Mouse (Mus musculus) activated CD4-positive, CD25-positive, alpha-beta regulatory T cell, adult 4 months (primary cell): ENCODE data around the gene Trap1. TPM values are rescaled to one million over a fixed set of nuclear protein-coding genes. Genes with fewer than 3 reads are reported as not detected.
A peak's percentile ranks its signal among the peaks of the same experiment; 100 is the strongest.
"Not testable (repeated sequence)": the region's sequence is repeated elsewhere in the genome, so short reads cannot be mapped to it uniquely, and the experiment has no call there.

Source experiments
- ATAC-seq: one replicate; pipeline ENCODE4 v1.8.0; 2017
- polyA plus RNA-seq, 2 experiments: library from polyadenylated mRNA; unstranded; fragments of 100-300 nt; shearing (Covaris generic); gene quantifications; one replicate each; pipeline ENCODE4 v1.2.1; 2017

Trap1 gene
- polyA plus RNA-seq, 2 experiments from 2014 or later, result 59.4 to 74.5 TPM

DNA sequence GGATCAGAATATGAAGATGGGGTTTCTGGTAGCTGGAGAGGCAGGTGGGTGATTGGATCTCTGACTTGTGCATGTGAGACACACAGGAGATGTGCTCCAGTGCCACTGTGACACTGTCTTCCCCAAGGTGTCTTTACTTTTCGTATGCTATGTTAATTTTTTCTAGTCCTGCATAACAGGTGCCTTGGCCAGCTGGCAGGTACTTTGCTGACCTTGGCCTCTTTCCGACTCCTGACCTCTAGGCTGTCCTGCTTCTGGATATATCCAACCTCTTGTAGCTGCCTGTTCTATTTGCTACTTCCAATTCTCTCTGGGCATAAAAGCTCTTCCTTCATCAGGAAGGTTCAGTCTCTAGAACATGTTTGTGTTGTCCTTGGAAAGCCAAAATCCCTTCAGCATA is 42.1 kb downstream of the Trap1 start:
- ATAC-seq, result no peak

- no peak for ATAC-seq
Observed at GRCm38 (mm10) chr16:4034476-4034875, 43.2 kb downstream of the Trap1 start.

- ATAC-seq, result no peak
Observed at GRCm38 (mm10) chr16:4033971-4034370, 43.7 kb downstream of the Trap1 start.

DNA sequence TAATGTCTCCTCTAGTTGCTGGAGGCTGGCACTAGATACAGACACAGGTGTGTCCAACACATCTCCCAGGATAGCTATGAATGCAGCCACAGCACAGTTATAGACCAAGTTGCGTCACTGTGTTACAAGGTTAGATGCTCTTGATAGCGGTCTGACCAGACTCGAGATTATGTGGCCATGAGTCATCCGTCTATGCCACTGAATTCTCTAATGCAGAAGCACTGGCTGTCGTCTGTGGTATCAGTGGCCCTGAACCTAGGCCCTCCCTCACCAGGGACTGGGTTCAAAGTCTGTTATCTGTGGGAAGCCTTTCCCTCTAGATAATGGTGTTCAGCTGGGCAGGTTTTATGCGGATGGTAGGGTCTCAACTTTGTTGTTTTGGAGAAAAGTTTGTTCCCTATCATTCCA is 45.3 kb downstream of the Trap1 start:
- ATAC-seq, result no peak

DNA sequence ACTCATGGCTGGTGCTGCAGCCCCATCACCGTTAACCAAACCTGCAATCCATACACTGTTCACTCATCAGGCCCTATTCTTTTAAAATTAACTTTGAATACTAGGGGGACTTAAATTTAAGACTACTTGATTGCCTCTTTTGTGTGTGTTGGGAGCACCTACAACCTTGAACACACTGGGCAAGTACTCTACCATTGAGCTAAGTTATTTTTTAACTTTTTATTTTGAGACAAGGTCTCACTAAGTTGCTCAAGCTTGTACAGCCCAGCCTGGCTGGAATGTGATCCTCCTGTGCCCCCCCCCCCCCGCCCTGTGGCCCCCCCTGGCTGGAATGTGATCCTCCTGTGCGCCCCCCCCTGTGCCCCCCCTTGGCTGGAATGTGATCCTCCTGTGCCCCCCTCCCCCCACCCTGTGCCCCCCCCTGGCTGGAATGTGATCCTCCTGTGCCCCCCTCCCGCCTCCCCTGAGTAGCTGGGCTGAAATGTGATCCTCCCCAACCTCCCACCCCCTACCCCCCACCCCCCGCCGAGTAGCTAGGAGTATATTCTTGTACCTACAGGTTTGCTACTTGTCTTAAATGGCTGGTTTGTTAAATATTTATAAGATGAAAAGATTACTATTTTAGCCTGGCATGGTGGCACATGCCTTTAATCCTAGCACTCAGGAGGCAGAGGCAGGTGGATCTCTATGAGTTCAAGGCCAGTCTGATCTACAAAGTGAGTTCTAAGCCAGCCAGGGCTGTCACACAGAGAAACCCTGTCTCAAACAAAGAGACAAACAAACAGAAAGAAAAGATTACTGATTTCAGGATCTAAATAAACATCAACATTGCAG is 46.0 kb downstream of the Trap1 start:
- ATAC-seq, result no peak

- no peak for ATAC-seq
Observed at GRCm38 (mm10) chr16:4030501-4030900, 47.1 kb downstream of the Trap1 start.

GRCm38 (mm10) chr16:4029371-4029841 is 48.2 kb downstream of the Trap1 start:
- no peak for ATAC-seq

DNA sequence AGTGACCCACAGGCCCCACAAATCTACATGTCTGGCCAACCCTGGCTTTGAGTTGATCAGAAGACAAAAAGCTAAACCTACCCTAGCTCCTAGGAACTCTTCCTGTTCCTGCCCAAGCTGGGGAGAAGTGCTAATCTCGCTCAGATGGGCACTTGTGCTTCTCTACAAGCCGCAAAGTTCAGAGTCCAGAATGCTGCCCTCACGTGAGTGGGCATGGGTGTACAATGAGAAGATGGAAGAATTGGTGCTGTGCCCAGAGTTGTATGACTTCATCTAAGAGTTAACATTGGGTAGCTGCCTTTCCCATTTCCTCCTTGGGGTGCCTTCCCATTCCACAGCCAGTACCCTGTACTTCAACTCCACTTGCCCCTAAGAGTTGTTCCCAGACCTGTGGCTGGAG is 50.4 kb downstream of the Trap1 start:
- no peak for ATAC-seq

DNA sequence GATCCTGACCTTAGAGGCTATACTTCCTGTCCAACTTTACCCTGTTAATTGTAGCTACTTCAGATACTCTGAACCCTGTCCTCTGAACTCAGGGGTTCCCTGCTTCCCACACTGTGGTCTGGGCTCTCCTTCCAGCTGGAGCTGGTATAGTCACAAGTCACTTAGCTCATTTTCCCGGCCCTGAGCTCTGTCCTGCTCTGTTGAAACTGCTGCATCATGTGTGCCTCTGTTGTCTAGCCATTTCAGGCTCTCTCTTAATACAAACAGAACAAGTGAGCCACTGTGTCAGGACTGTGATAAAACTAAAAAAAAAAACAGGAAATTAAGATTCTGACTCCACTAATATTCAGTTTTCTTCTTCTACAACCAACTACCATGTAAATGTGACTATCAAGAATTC is 51.0 kb downstream of the Trap1 start:
- no peak for ATAC-seq

GRCm38 (mm10) chr16:4022719-4023118 is 54.9 kb downstream of the Trap1 start:
- ATAC-seq, result no peak

DNA sequence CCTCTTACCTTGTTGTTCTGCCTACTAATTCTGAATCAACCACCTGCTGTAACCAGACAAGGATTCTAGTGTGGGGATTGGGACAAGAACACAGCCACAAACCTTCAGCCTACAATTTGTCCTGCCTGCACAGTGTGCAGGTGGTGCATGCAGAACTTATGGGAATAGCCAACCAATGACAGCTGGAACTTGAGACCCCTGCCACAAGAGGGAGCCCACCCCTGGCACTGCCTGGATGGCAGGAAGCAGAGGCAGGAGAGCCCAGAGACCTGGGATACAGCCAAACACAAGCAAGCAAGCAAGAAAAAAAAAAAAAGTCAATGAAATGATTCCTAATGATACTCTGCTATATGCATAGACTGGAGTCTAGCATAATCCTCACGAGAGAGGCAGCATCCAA is 56.4 kb downstream of the Trap1 start:
- ATAC-seq, result no peak

- not testable (repeated sequence) for ATAC-seq
Observed at GRCm38 (mm10) chr16:4017466-4017865, 60.2 kb downstream of the Trap1 start.

DNA sequence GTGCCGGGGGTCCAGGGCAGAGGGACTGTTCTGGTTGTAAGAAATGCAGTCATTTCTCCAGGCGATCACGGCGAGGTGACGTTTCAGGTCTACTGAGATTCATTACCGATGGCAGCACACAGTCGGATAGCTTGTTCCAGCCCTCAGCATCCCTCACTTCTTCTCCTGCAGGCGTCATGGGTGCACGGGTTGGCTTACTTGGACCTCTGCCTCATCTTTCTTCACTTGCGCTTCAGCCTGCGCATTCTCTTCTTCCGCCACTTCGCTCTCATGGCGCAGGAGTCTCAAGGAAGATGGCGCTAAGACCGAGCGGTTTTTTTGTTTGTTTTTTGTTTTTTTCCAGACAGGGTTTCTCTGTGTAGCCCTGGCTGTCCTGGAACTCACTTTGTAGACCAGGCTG is 60.8 kb downstream of the Trap1 start:
- not testable (repeated sequence) for ATAC-seq

DNA sequence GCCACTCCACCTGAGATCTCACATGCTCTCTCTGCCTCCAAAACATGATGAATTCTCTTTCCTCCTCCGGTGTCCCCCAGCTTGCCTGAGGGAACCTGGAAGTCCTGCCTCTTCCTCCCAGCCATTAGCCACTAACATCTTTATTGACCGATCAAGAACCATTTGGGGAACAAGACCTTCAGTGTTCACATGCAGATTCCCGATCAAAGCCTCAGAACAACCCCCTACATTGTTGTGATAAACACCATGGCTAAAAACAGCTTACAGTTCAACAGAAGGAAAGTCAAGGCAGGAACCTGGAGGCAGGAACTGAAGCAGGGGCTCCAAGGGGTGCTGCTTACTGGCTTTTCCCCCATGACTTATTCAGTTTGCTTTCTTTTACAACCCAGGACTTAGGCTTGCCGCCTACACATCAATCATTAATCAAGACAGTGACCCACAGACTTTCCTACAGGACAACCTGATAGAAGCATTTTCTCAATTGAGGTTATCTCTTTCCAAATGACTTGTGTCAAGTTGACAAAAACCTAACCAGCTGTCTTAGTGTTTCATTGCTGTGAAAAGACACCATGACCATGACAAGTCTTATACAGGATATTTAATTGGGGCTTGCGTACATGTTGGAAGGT is 63.5 kb downstream of the Trap1 start:
- no peak for ATAC-seq

- ATAC-seq, result no peak
Observed at GRCm38 (mm10) chr16:4012882-4013570, 64.6 kb downstream of the Trap1 start.

DNA sequence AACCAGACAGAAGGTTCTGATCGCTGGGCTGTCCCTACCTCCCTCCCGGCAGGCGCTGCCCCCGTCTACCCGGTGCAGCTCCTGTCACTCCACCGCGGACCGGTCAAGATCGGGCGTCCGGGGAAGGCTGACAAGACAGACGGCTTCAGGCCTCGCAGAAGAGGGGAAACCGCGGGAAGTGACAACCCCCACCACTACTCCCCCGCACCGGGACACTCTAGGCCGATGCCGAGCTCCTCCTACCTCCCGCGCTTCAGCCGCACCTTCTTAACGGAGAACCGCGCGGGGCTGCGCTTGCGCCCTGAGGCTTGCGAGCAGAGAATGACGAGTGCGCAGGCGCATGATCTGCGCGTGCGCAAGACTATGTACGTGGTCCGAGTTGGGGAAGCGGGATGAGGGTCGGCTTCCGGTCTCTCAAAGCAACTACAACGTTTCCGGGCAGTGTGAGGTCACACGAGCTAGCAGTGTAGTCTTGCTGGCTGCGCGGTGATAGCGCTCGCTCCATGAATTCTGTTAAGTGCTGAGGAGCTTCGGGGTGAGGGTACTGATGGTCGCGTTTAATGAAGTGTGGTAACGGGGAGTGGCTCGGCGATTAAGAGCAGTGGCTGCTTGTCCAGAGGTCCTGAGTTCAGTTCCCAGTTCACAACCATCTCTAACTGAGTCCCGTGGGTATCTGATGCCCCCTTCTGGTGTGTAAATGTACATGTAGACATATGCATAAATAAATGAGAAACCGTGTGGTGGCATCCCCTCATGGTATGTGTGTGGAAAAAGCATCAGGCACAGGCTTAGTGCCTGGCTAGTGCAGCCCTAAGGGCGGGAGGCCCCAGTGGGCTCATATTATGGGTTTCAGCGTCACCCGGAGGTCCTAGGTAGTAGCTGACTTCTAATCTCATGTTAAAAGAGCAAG is 73.9 kb downstream of the Trap1 start, which contains the start of gene Slx4:
TSS of gene Slx4 (minus strand) at position 282 of the 910 bp plus-strand sequence.
- ATAC-seq, result peak; percentile 89

Other genes starting within 250 kb of the Trap1 start
- not detected for gene Olfr15, start 246.9 kb downstream of the Trap1 start, polyA plus RNA-seq
- under 1 TPM; 0.75 to 0.86 TPM for gene Zfp174, start 230.6 kb downstream of the Trap1 start, polyA plus RNA-seq
- 100 to 1,000 TPM; 112 to 123 TPM for gene Naa60, start 205.5 kb downstream of the Trap1 start, polyA plus RNA-seq
- gene Zfp597, start 193.3 kb downstream of the Trap1 start, polyA plus RNA-seq, result 10 to 100 TPM; 10.1 to 13.0 TPM
- gene Gm20695, start 193.2 kb downstream of the Trap1 start, polyA plus RNA-seq, result under 1 TPM in 1 of 2 experiments, not detected in 1; 0.86 TPM
- gene 1700037C18Rik, start 169.1 kb downstream of the Trap1 start, polyA plus RNA-seq, result 1 to 10 TPM; 6.1 to 9.6 TPM
- gene Cluap1, start 169.0 kb downstream of the Trap1 start, polyA plus RNA-seq, result 10 to 100 TPM; 35.1 to 43.5 TPM
- gene Nlrc3, start 101.2 kb downstream of the Trap1 start, polyA plus RNA-seq, result 10 to 100 TPM; 60.0 to 64.2 TPM
- gene Slx4, start 74.1 kb downstream of the Trap1 start, polyA plus RNA-seq, result 10 to 100 TPM; 15.2 to 22.2 TPM
- gene Dnase1, start 40.9 kb downstream of the Trap1 start, polyA plus RNA-seq, result 1 to 10 TPM; 3.4 to 4.5 TPM
- 10 to 100 TPM; 60.0 to 61.2 TPM for gene Crebbp, start 136.2 kb upstream of the Trap1 start, polyA plus RNA-seq